Mouse (Mus musculus) cerebral cortex, adult 2 months (tissue): ENCODE data around the gene Tmem179b.

Source experiments
- WGBS: fragments of 180-500 bp; shearing (Covaris S2); methylation state at CpG from one replicate; pipeline ENCODE4 v1.1.7; 2018; 5-methylcytosine and 5-hydroxymethylcytosine counted together

Gene Tmem179b

GRCm38 (mm10) chr19:8774086-8774835 is at the start of gene Tmem179b:
Gene Tmem179b, minus strand, starts transcription at chr19:8774467.
- WGBS: under 1% methylated on average over 68 of the region's 68 CpGs

- 24% methylated on average over 8 of the region's 8 CpGs for whole genome bisulfite sequencing
Measured at GRCm38 (mm10) chr19:8822696-8823095, 48.4 kb upstream of the Tmem179b start.

- WGBS: under 1% methylated on average over 7 of the region's 7 CpGs
Measured at GRCm38 (mm10) chr19:8821146-8821545, 46.9 kb upstream of the Tmem179b start.

DNA sequence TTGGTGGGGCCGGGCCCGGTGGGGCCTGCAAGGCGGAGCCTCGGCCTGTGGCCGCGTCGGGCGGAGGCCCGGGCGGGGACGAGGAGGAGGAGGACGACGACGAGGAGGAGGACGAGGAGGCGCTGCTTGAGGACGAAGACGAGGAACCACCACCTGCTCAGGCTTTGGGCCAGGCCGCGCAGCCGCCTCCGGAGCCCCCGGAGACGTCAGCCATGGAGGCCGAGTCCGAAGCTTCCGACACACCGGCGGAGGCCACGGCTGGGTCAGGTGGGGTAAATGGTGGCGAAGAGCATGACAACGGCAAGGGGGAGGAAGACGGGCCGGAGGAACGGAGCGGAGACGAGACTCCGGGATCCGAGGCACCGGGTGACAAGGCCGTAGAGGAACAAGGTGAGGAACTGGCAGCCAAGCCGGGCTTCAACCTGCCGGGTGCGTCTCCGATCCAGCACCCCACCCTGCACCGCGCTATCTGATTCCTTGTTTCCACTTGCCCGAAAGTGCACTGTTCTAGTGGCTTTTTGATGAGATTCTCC is 46.2 kb upstream of the Tmem179b start:
- WGBS: under 1% methylated on average over 48 of the region's 48 CpGs

- WGBS: under 1% methylated on average over 83 of the region's 83 CpGs
Measured at GRCm38 (mm10) chr19:8819596-8820423, 45.5 kb upstream of the Tmem179b start, which contains the start of gene Hnrnpul2. Gene Hnrnpul2, plus strand, starts transcription at chr19:8820010.

DNA sequence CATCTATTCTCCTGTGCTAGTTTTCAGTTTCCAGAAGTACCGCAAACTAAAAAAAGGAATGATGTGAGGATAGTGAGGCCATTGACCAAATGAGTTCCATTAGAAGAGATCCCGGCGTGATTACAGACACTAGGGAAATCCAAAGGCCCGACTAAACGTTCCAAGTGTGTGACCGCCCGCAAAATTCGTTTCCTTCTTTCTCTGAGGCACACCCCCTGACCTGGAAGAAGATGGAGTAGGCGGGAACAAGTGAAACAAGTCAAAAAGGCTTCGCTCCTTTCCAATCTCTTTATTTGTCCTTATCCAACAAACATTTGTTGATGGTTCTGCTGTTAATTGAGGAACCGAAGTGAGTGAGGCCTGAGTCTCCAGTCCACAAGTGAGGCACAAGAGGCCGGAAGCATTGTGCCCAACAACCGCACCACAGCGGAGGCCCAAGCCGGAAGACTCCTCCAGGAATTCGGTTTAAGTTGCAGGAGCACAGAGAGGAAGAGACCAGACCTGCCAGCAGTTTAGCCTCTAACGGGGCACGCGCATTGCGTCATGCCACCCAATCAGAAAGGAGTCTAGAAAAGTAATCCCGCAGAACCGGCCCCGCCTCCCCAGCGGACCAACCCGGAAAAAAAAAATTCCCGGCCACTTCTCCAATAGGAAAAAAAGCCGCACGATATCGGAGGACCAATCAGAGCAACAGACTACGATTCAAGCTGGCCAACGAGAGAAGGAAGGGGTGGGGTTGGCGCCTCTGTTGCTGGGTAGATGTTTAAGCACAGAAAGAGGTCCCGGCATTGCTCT is 44.7 kb upstream of the Tmem179b start, which contains the start of gene Ttc9c:
TSS of gene Ttc9c (minus strand) at position 533 of the 795 bp plus-strand sequence.
- WGBS: under 1% methylated on average over 33 of the region's 33 CpGs

DNA sequence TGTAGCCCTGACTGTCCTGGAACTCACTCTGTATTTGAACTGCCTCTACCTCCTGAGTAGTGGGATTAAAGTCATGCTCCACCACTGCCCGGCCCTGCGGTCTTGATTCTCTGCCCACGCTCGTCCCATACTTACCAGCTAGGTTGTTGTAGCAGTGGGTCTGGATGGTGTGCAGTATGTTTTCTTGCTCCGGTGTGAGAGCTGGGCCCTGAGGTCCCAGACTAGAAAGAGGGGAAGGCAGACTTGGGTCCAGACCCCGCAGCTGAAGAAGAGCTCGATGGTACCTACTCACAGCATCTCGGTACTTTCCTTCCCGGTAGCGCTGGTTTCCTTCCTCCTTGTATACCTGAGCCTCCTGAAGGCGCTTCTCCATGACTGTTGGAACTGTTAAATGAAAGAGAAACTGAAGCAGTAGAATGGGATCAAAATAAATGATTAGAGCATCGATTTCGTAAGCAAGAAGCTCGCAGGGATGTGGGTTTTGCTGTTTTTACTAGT is 44.1 kb upstream of the Tmem179b start:
- 13% methylated on average over 14 of the region's 14 CpGs for WGBS

DNA sequence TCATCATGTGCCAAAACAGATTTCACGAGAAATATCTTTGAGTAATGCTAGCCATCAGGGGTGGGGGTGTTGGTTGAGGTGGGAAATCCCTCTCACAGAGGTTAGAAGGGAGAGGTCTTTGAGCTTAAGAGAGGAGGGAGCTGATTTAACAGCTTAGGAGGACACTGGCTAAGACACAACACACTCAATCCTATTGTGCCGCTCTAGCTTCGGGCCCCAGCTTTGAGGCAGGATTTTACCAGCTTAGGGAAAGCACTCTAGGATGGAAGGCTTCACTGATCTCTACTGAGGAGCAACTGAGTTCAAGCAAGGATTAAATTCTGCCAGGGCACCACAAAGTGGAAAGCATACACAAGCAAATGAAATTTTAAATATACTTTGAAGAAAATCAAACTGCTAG is 42.7 kb upstream of the Tmem179b start:
- WGBS: 49% methylated on average over 3 of the region's 3 CpGs

DNA sequence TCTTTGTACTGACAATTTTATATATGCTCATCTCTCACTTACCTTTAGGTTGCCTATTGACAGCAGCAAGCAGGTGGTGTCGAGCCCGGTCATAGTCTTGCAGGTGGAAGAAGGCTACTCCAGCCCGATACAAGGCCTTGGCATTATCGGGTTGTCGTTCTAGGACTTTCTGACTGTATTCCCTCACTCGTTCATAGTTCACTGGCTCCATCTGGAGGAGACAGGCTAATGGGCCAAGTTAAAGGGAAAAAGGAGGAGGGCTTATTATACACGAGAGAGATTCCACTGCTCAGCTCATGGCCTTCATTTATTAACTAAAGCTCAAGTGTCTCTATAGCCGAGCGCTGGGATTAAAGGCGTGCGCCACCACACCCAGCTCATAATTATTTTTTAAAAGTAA is 41.5 kb upstream of the Tmem179b start:
- WGBS: 56% methylated on average over 11 of the region's 11 CpGs

DNA sequence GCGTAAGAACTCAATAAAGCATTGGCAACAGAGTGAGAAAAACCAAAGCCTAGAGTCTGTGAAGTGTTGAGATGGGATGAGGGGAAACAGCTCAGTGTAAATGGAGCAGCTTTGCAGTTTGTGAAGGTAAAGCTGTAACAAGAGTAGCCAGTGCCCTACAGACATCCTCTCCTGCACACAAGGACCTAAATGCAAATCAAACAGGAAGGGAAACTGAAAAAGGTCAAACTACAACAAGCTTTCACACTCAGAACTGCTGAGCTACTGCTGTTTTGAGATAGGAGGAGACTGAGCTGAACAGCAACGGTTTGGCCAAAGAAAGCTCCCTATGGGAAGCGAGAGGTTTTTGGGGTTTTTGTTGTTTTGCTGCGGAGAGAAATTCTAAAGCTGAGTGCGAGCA is 32.5 kb upstream of the Tmem179b start:
- WGBS: 82% methylated on average over 5 of the region's 5 CpGs

DNA sequence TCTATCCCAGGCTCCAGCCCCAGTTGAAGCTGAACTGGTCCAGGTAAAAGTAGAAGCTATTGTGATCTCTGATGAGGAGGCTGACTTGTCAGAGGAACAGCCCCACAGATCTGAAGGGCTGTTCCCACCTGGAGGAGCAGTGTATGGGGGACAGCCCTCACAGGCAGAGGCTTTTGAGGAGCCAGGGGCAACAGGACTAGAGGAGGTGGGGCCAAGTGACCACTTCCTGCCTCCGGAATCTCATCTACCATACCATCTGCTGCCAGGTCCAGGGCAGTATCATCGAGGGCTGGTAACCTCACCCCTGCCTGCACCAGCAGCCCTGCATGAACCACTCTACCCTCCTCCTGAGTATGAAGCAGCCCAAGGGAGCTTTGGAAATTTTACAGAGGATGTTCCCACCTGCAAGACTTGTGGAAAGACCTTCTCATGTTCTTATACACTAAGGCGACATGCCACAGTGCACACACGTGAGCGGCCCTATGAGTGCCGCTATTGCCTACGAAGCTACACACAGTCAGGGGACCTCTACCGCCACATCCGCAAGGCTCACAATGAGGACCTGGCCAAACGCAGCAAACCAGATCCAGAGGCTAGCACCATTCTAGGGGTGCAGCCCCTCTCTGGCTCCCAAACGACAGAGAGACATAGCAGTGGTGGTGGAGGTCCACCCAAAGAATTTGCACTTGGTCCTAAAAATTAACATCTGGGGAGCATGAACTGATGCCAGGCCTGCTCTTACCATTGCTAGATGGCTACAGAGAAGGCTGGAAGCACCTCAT is 29.8 kb upstream of the Tmem179b start:
- WGBS: 90% methylated on average over 11 of the region's 11 CpGs

GRCm38 (mm10) chr19:8803204-8803780 is 29.0 kb upstream of the Tmem179b start:
- 62% methylated on average over 9 of the region's 9 CpGs for WGBS

GRCm38 (mm10) chr19:8802130-8802821 is 28.0 kb upstream of the Tmem179b start, which contains the start of gene Zbtb3:
Gene Zbtb3, plus strand, starts transcription at chr19:8802555.
- under 1% methylated on average over 30 of the region's 30 CpGs for WGBS

- under 1% methylated on average over 25 of the region's 25 CpGs for WGBS
Measured at GRCm38 (mm10) chr19:8798264-8798946, 24.1 kb upstream of the Tmem179b start, which contains the start of gene Polr2g. Gene Polr2g, minus strand, starts transcription at chr19:8798577.

GRCm38 (mm10) chr19:8790171-8790570 is 15.9 kb upstream of the Tmem179b start:
- WGBS: 54% methylated on average over 7 of the region's 7 CpGs

GRCm38 (mm10) chr19:8789171-8789570 is 14.9 kb upstream of the Tmem179b start:
- WGBS: 28% methylated on average over 1 of the region's 1 CpGs

DNA sequence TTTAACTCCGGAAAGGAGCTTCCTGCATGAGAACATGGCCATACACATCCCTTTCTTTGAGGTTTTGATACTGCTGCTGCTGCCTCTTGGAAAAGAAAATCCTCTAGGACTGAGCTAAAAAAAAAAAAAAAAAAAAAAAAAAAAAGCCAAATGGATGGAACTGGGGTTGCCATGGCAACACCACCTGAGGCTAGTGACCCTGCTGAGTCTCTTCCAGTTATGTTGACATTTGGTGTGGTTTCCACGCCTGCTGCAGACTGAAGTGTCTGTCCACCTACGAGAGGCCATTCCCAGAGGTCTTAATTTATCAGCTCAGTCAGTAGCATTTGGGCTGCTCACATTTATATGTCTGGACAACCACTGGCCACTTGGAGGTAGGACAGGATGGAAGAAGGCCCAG is 14.3 kb upstream of the Tmem179b start:
- 20% methylated on average over 3 of the region's 3 CpGs for WGBS

DNA sequence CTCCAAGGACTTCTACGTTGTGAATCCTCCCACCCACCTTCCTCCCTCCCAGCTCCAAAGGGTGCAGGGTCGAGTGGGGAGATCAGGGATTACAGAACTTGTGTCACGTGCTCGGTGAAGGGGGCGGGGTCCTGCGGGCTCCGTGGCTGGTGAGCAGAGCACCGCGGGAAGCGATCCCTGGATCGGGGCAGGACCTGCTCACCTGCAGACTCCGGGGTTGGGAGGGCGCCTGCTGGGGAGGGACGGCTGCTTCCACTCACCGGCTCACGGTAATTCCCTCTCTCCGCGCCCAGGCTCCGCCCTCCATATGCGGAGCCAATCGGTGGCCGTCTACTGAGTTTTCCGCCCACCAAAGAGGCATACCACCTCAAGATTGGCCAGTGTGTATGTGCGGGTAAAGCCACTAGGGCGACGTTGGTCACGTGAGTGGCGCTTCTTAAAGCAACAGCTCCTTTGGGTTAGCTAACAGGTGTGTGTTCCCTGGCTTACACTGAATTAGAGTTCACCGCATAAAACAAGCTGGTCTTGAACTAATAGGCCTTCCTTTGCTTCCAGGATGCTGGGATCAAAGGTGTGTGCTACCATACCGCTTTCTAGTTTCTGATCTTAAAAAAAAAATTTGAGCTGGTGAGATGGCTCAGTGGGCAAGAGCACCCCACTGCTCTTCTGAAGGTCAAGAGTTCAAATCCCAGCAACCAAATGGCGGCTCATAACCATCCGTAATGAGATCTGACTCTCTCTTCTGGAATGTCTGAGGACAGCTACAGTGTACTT is 11.9 kb upstream of the Tmem179b start, which contains the start of gene Taf6l:
TSS of gene Taf6l (minus strand) at position 410 of the 774 bp plus-strand sequence.
- under 1% methylated on average over 32 of the region's 32 CpGs for WGBS
